Mouse (Mus musculus) thymus, postnatal 36 days (tissue): ENCODE data around the gene Mlana.

Experiments
- DNase-seq, 2 experiments: peaks; one replicate each; pipeline ENCODE4 v3.0.0; 2022; ENCODE audit warnings: mixed read lengths in 2 of 2

Mlana gene

GRCm38 (mm10) chr19:29697245-29697874 is at the start of gene Mlana:
Gene Mlana (plus strand): TSS chr19:29697824.
- peak in 1 of 2 experiments; percentile 6 for DNase-seq

GRCm38 (mm10) chr19:29648550-29648914 is 49.1 kb upstream of the Mlana start:
- no peak for DNase-seq

GRCm38 (mm10) chr19:29649683-29650082 is 47.9 kb upstream of the Mlana start:
- DNase-seq: no peak

- DNase-seq: no peak
Observed at GRCm38 (mm10) chr19:29653768-29654265, 43.8 kb upstream of the Mlana start.

GRCm38 (mm10) chr19:29655148-29655547 is 42.5 kb upstream of the Mlana start:
- no peak for DNase-seq

- DNase-seq: no peak
Observed at GRCm38 (mm10) chr19:29656029-29656428, 41.6 kb upstream of the Mlana start.

GRCm38 (mm10) chr19:29656620-29657019 is 41.0 kb upstream of the Mlana start:
- no peak for DNase-seq

GRCm38 (mm10) chr19:29657033-29657432 is 40.6 kb upstream of the Mlana start:
- no peak for DNase-seq

- DNase-seq: no peak
Observed at GRCm38 (mm10) chr19:29657558-29657957, 40.1 kb upstream of the Mlana start.

- DNase-seq: no peak
Observed at GRCm38 (mm10) chr19:29658836-29659235, 38.8 kb upstream of the Mlana start.

- DNase-seq: no peak
Observed at GRCm38 (mm10) chr19:29659705-29660104, 37.9 kb upstream of the Mlana start.

- DNase-seq: no peak
Observed at GRCm38 (mm10) chr19:29660835-29661764, 36.5 kb upstream of the Mlana start.

- no peak for DNase-seq
Observed at GRCm38 (mm10) chr19:29661974-29662580, 35.5 kb upstream of the Mlana start.

GRCm38 (mm10) chr19:29663780-29664179 is 33.8 kb upstream of the Mlana start:
- no peak for DNase-seq

- DNase-seq: no peak
Observed at GRCm38 (mm10) chr19:29664934-29665333, 32.7 kb upstream of the Mlana start.

- no peak for DNase-seq
Observed at GRCm38 (mm10) chr19:29666164-29666563, 31.5 kb upstream of the Mlana start.

GRCm38 (mm10) chr19:29666965-29667594 is 30.5 kb upstream of the Mlana start:
- no peak for DNase-seq

GRCm38 (mm10) chr19:29668135-29668534 is 29.5 kb upstream of the Mlana start:
- no peak for DNase-seq

GRCm38 (mm10) chr19:29670247-29670646 is 27.4 kb upstream of the Mlana start:
- DNase-seq: no peak

- DNase-seq: no peak
Observed at GRCm38 (mm10) chr19:29671160-29671559, 26.5 kb upstream of the Mlana start.

- DNase-seq: no peak
Observed at GRCm38 (mm10) chr19:29672660-29673059, 25.0 kb upstream of the Mlana start.

GRCm38 (mm10) chr19:29674946-29675345 is 22.7 kb upstream of the Mlana start:
- DNase-seq: no peak

GRCm38 (mm10) chr19:29675562-29676078 is 22.0 kb upstream of the Mlana start:
- DNase-seq: no peak
